Mouse (Mus musculus) Patski (cell line): ENCODE data around the gene Crtc1. TPM values are rescaled to one million over a fixed set of nuclear protein-coding genes. Genes with fewer than 3 reads are reported as not detected.

Source experiments
- ATAC-seq: fragments of 100-300 bp; one replicate; pipeline ENCODE4 v1.8.0; 2021
- CTCF ChIA-PET: fragments of 350-600 bp; sonication (Branson Sonifier 250); formaldehyde crosslinking; loops from one replicate; lab custom pipeline; 2022; ENCODE audit warnings: inconsistent platforms; lab: Charles Lee
- POLR2A ChIA-PET: fragments of 350-600 bp; sonication (Branson Sonifier 250); formaldehyde crosslinking; loops from one replicate; lab custom pipeline; 2022; ENCODE audit warnings: antibody characterized with exemption, inconsistent platforms; lab: Charles Lee
- DNase-seq: peaks from one replicate; pipeline ENCODE4 v3.0.0-alpha.2; 2011; ENCODE audit warnings: low read depth, low spot score
- H3K27me3 ChIP-seq: fragments of 371-371 bp; one replicate; pipeline ENCODE4 v1.5.1; 2021
- CTCF ChIP-seq: fragments of 100-300 bp; IDR thresholded peaks from one replicate; pipeline ENCODE4 v1.5.1; 2021
- in situ Hi-C: fragments of 300-500 bp; cut with MboI; formaldehyde crosslinking; loops from 3 replicates; pipeline ENCODE4 v1.11.1; 2018; ENCODE audit warnings: low pct_unique_long_range_greater_than_20kb, mixed read lengths
- polyA plus RNA-seq: library from polyadenylated mRNA; unstranded; gene quantifications from one replicate; pipeline ENCODE4 v1.2.3, GENCODE M21; 2021

The Crtc1 gene
- polyA plus RNA-seq, 1 experiment from 2014 or later: 12.0 TPM

DNA sequence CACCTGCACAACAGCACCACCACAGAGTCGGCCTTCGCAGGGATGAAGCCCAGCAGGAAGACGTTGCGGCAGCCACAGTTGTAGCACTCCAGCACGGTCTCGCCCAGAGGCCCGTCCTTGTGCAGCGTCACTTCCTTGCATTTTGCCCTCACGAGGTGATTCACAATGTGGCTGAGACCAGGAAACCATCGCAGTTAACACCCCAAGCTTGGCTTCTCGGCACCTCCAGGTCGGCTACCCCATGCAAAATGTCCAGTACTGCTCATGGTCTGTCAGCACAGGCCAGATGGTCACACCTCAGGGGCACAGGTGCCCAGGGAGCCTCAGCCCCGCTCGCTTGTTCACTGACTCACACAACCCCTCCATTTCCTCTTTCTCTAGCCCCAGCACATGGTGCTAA is 97.4 kb downstream of the Crtc1 start:
- ATAC-seq: no peak
- no peak for TF ChIP-seq CTCF
- no peaks in the 10 kb centered on the region for H3K27me3 ChIP-seq
- CTCF ChIA-PET: interaction anchor here (1.4 to 2.4 kb wide), 2 partner anchors 16 to 41 kb away, joined by 3 to 7 read pairs; no protein-coding TSS in a partner anchor
- in situ Hi-C loops: loop anchor here (5.0 kb wide), 1 partner anchor 35 kb away; no protein-coding TSS in a partner anchor
- no peak for DNase-seq
- POLR2A ChIA-PET: no interaction called here

DNA sequence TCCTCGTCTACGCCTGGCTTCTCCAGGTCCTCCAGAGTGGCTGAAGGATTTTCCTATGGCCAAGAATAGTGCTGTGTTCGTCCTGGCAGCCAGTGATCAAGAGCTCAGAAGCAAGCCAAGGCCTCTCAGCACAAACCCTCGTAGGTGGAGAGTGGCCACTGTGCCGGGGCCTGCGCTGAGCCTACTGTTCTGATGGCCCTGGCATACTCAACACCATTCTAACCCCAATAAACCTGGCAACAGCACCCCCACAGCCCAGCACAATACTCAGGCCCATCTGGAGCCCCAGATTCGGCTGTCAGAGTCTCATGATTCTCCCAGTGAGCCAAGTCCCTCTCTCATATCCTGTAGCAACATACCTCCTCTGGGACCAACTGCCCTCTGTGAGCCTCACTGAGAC is 98.7 kb downstream of the Crtc1 start:
- ChIA-PET POLR2A (interaction anchor here (0.6 kb wide), 1 partner anchor 50 kb away, joined by 3 read pairs; no protein-coding TSS in a partner anchor), CTCF (interaction anchor here (1.4 kb wide), 1 partner anchor 164 kb away, joined by 4 read pairs; no protein-coding TSS in a partner anchor)
- no peaks in the 10 kb centered on the region for H3K27me3 ChIP-seq
- no peak for TF ChIP-seq CTCF
- in situ Hi-C loops: loop anchor here (5.0 kb wide), 1 partner anchor 37 kb away; no protein-coding TSS in a partner anchor
- ATAC-seq (no peak), DNase-seq (no peak)

DNA sequence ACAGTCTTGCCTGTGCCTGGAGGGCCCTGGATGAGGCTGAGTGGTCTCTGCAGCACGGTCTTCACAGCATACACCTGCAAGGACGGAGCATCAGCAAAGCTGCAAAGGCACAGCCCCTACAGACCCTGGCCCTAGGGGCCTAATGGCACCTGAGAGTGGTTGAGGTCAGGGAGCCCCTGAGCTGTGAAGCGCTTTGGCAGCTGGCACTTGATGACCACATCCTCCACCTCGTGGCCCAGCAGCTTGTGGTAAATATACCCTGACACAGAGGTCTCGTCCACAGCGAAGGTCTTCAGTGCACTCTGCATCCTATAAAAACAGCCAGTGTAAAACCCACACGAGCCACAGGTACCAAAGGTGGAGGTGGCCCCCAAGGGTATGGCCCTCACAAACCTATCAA is 100.4 kb downstream of the Crtc1 start:
- DNase-seq (no peak), ATAC-seq (no peak)
- TF ChIP-seq CTCF: no peak
- in situ Hi-C loops: no loop called here
- POLR2A ChIA-PET: interaction anchor here (1.4 kb wide), 1 partner anchor 10 kb away, joined by 5 read pairs; no protein-coding TSS in a partner anchor
- CTCF ChIA-PET: interaction anchor here (0.9 kb wide), 1 partner anchor 11 kb away, joined by 3 read pairs; no protein-coding TSS in a partner anchor
- no peaks in the 10 kb centered on the region for H3K27me3 ChIP-seq

DNA sequence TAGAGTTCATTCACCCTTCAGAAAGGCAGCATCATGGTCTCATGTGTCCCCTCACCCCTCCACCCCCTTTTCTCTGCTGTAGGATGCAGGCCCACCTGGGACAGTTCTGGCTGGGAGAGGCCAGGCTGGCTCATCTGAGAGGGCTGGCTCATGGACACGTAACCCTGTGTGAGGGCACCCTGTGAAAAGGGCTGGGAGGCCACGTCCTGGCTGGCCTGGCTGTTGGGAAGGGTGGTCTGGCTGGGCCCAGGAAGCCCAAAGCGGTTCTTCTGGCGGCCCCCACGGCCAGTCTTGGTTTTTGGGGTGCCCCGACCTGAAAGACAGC is 106.5 kb downstream of the Crtc1 start:
- ATAC-seq (no peak), DNase-seq (no peak)
- H3K27me3 ChIP-seq: no peaks in the 10 kb centered on the region
- in situ Hi-C loops: no loop called here
- POLR2A ChIA-PET: no interaction called here
- TF ChIP-seq CTCF: no peak
- CTCF ChIA-PET: no interaction called here

Other genes with a start within 250 kb of the Crtc1 start
- gene Slc25a42, start 227.3 kb downstream of the Crtc1 start, polyA plus RNA-seq: 5.0 TPM
- 26.5 TPM for gene Sugp2, start 205.4 kb downstream of the Crtc1 start, polyA plus RNA-seq
- gene Armc6, start 205.1 kb downstream of the Crtc1 start, polyA plus RNA-seq: 16.4 TPM
- 67.9 TPM for gene Homer3, start 156.8 kb downstream of the Crtc1 start, polyA plus RNA-seq
- 48.8 TPM for gene Ddx49, start 137.1 kb downstream of the Crtc1 start, polyA plus RNA-seq
- gene Cope, start 137.1 kb downstream of the Crtc1 start, polyA plus RNA-seq: 259 TPM
- gene Cers1, start 123.8 kb downstream of the Crtc1 start, polyA plus RNA-seq: 2.5 TPM
- 1.1 TPM for gene Gdf1, start 109.8 kb downstream of the Crtc1 start, polyA plus RNA-seq
- 44.5 TPM for gene Upf1, start 86.3 kb downstream of the Crtc1 start, polyA plus RNA-seq
- gene Comp, start 66.0 kb downstream of the Crtc1 start, polyA plus RNA-seq: 0.36 TPM
- gene Klhl26, start 37.4 kb upstream of the Crtc1 start, polyA plus RNA-seq: 27.5 TPM
- gene Tmem59l, start 47.8 kb upstream of the Crtc1 start, polyA plus RNA-seq: 0.09 TPM
- gene Crlf1, start 53.6 kb upstream of the Crtc1 start, polyA plus RNA-seq: 29.4 TPM
- gene Rex1bd, start 67.2 kb upstream of the Crtc1 start, polyA plus RNA-seq: 93.9 TPM
- gene Uba52, start 71.2 kb upstream of the Crtc1 start, polyA plus RNA-seq: 662 TPM
- gene Fkbp8, start 88.1 kb upstream of the Crtc1 start, polyA plus RNA-seq: 278 TPM
- 81.4 TPM for gene Kxd1, start 88.4 kb upstream of the Crtc1 start, polyA plus RNA-seq
- 26.1 TPM for gene Ell, start 99.9 kb upstream of the Crtc1 start, polyA plus RNA-seq
- gene Isyna1, start 154.8 kb upstream of the Crtc1 start, polyA plus RNA-seq: 6.4 TPM
- gene Ssbp4, start 169.3 kb upstream of the Crtc1 start, polyA plus RNA-seq: 253 TPM
- gene Lrrc25, start 176.6 kb upstream of the Crtc1 start, polyA plus RNA-seq: 0.04 TPM
- gene Gdf15, start 192.9 kb upstream of the Crtc1 start, polyA plus RNA-seq: 354 TPM
- 116 TPM for gene Pgpep1, start 220.8 kb upstream of the Crtc1 start, polyA plus RNA-seq
- 189 TPM for gene Lsm4, start 233.7 kb upstream of the Crtc1 start, polyA plus RNA-seq